Mouse (Mus musculus) gastrocnemius, postnatal 36 days (tissue): ENCODE measurements around the gene Atp8a2. TPM values are rescaled to one million over a fixed set of nuclear protein-coding genes. Genes with fewer than 3 reads are reported as not detected.
A peak's percentile ranks its signal among the peaks of the same experiment; 100 is the strongest.

ENCODE experiments used
- DNase-seq, 2 experiments: peaks; one replicate each; pipeline ENCODE4 v3.0.0; 2022
- intact Hi-C: fragments of 180-260 bp; cut with DNase I; formaldehyde crosslinking; loops from one replicate; pipeline ENCODE4 v1.15.1; 2025
- long read RNA-seq, 2 experiments: library from polyadenylated mRNA; stranded (forward); transcript quantifications; one replicate each; pipeline ENCODE4 v2.0.0; 2021
- total RNA-seq, 2 experiments: library from RNA; stranded (reverse); gene quantifications; 2 replicates each; pipeline ENCODE4 v1.2.3; 2021

The Atp8a2 gene
- total RNA-seq, result 1 to 10 TPM in 1 of 2 experiments, under 1 TPM in 1; 0.61 to 1.0 TPM
- long read RNA-seq, experiment 1, partial matches to known transcripts, result 0 of 5 reads
- long read RNA-seq, experiment 1, other reads (novel, unspliced or antisense), result 5 of 5 reads
- long read RNA-seq, experiment 2, partial matches to known transcripts, result 2 of 10 reads
- long read RNA-seq, experiment 2, other reads (novel, unspliced or antisense), result 8 of 10 reads

DNA sequence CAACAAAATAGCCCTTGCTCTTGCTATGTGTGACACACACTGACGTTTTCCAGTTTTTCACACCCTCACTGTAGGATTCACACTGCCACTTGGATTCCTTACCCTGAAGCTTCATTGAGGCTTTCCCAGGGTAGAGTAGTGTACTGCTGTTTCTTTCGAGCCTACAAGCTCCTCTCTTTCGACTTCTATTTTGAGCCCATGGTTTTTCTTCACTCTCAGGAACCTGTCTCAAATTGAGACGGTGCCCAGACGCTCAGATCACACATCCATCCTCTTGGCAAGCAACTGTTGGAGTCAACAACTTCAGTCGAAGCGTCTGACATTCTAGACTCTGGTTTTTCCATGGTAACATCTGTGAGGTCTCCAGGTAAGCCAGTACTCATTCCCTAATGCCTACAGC is at the start of gene Atp8a2:
Atp8a2 (minus strand) TSS at position 296 of the 400 bp plus-strand sequence.
- intact Hi-C loops, result no loop called here
- no peak for DNase-seq

GRCm38 (mm10) chr14:60238551-60238950 is 41.6 kb upstream of the Atp8a2 start:
- DNase-seq, result no peak
- intact Hi-C loops, result no loop called here

GRCm38 (mm10) chr14:60219886-60220285 is 22.9 kb upstream of the Atp8a2 start:
- intact Hi-C loops, result no loop called here
- DNase-seq, result no peak

GRCm38 (mm10) chr14:60217616-60218015 is 20.6 kb upstream of the Atp8a2 start:
- DNase-seq, result no peak
- intact Hi-C loops, result no loop called here

- DNase-seq, result no peak
- intact Hi-C loops, result no loop called here
These were observed 19.1 kb upstream of the Atp8a2 start for GRCm38 (mm10) chr14:60216125-60216524.

GRCm38 (mm10) chr14:60215000-60215399 is 18.0 kb upstream of the Atp8a2 start:
- intact Hi-C loops, result no loop called here
- no peak for DNase-seq

- intact Hi-C loops, result no loop called here
These were observed 17.1 kb upstream of the Atp8a2 start for GRCm38 (mm10) chr14:60214040-60214439.

GRCm38 (mm10) chr14:60209166-60209565 is 12.2 kb upstream of the Atp8a2 start:
- intact Hi-C loops, result no loop called here

More at GRCm38 (mm10) chr14:60214040-60214439, 17.1 kb upstream of the Atp8a2 start:
- DNase-seq, result no peak

DNA sequence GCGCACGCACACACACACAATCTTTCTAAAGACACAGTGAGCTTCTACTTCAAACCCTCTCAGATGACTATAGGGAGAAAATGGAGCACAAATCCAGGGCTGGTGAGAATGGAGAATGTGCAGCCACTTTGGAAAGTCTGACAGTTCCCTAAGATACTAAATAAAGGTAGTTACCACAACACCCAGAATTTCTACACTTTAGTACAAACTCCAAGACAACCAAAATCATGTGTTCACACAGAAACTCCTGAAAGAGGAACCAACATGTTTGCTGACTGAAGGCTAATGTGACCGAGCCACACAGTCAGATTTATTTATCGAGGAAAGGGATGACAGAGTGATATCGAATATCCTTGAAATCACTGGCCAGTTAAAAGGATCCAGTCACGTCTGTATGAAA is 8.0 kb upstream of the Atp8a2 start:
- DNase-seq, result no peak
- intact Hi-C loops, result no loop called here

More at GRCm38 (mm10) chr14:60209166-60209565, 12.2 kb upstream of the Atp8a2 start:
- DNase-seq, result no peak

DNA sequence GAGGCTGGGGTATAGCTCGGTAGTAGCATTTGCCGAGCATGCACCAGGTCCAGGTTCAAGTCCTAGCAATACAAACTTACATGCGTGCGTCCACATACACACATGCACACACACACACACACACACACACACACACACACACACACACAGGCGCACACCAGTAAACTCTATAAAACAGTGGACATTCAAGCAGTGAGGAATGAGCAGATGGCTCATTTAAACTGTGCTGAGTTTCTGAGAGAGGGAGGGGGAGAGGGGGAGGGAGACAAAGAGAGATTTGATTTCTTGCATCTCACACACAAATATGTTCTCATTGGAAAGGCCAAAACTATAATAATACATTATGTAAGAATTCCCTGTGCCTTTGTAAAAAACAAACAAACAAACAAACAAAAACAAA is 980 bp downstream of the Atp8a2 start:
- intact Hi-C loops, result no loop called here
- DNase-seq, result no peak

DNA sequence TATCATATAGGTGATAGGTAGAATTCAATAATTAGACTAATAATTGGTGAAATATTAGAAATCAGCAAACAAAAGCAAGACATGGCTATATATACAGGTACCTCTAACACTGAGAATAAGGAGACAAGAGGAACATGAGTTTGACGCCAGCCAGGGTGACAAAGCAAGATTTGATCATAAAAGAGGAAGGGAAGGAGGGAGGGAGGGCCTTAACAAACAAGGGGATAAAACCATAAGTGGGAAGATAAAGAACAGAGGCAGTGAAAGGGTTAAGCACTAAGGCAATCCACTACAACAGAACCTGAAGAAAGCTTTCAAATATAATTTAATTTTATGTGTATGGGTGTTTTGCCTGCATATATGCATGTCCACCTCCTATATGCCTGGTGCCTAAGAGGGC is 2.4 kb downstream of the Atp8a2 start:
- intact Hi-C loops, result no loop called here
- no peak for DNase-seq

DNA sequence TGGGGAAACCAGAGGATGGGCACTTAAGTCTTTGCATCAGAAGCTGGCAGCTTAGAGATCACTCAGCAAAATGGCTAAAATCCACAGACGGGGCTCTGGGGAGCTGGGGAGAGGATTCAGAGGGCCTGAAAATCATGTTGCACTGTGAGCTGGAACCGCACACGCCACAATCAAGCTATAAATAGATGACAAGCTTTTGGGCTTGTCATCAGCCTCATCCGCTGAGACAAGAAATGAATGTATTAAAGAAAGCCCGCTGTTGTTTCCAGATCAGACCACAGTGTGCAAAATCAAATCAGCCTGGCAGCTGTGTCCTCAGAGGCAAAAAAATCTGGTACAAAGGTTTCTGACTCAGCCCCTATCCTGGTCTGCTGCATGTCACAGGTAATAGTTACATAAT is 7.2 kb downstream of the Atp8a2 start:
- no peak for DNase-seq
- intact Hi-C loops, result no loop called here

GRCm38 (mm10) chr14:60188201-60188825 is 8.7 kb downstream of the Atp8a2 start:
- no peak for DNase-seq
- intact Hi-C loops, result no loop called here

- no peak for DNase-seq
- intact Hi-C loops, result no loop called here
These were observed 15.7 kb downstream of the Atp8a2 start for GRCm38 (mm10) chr14:60181306-60181705.

GRCm38 (mm10) chr14:60178571-60178955 is 18.4 kb downstream of the Atp8a2 start:
- intact Hi-C loops, result no loop called here
- no peak for DNase-seq

DNA sequence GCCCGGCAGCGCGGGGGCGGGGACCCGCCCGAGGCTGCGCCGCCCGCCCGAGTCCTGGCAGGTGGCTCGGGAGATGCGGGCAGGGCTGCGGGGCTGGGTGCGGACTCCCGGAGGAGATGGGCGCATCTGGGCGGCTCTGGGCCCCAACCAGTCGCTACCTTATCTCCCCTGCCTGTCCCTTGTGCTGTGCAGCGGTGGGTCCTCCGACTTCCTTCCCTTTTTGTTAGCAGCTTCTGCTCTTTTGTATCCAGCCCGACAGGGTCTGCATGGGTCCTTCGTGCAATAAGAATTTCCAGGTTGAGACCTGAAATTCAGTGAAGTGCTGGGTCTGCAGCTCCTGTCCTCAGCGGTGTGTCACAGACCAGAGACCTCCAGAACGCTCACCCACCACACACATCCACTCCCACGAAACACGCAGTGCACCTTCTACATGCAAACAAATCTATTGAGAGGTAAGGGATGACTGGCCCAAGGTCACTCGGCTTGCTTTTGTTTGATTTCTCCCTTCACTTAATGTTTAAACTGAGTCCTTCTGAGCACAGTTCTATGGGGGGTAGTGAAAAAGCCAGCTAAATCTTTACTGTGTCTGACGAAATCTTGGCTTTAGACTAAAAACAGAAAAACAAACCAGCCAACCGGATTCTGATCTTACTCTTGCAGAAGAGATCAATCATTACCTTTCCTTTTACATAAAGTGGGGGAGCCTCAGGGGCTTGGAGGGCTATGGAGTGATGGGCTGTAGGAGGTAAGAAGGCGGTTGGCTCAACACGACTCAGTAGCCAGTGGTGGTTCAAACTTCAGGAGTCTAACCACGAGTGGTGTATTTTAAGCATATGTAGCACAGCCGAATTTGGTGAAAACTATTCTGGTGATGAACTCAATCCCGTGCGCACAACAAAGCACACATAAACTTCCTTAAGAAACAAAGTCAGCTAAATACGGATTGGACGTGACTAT is 19.1 kb downstream of the Atp8a2 start:
- DNase-seq, result no peak
- intact Hi-C loops, result no loop called here

- peak; percentile 8 to 19 for DNase-seq
- intact Hi-C loops, result no loop called here
These were observed 19.9 kb downstream of the Atp8a2 start for GRCm38 (mm10) chr14:60176891-60177613.

GRCm38 (mm10) chr14:60176469-60176890 is 20.5 kb downstream of the Atp8a2 start:
- intact Hi-C loops, result no loop called here
- no peak for DNase-seq

GRCm38 (mm10) chr14:60172286-60173055 is 24.5 kb downstream of the Atp8a2 start:
- intact Hi-C loops, result no loop called here

More at GRCm38 (mm10) chr14:60172286-60173055, 24.5 kb downstream of the Atp8a2 start:
- no peak for DNase-seq
